Mouse (Mus musculus) G1E-ER4 (cell line): ENCODE results near the gene Ints4. TPM values are rescaled to one million over a fixed set of nuclear protein-coding genes. Genes with fewer than 3 reads are reported as not detected.
"Not testable (repeated sequence)": the region's sequence is repeated elsewhere in the genome, so short reads cannot be mapped to it uniquely, and the experiment has no call there.

Experiments
- GATA1 ChIP-seq: IDR thresholded peaks from one replicate; pipeline ENCODE4 v1.8.0; 2012; ENCODE audit warnings: low read length, inconsistent platforms
- polyA plus RNA-seq: library from polyadenylated mRNA; stranded (reverse); fragments of >175 nt; gene quantifications from 2 replicates; pipeline ENCODE4 v1.2.3, GENCODE M21; 2012

Ints4 gene
- 2.3 and 2.8 TPM in 2 replicates for polyA plus RNA-seq

DNA sequence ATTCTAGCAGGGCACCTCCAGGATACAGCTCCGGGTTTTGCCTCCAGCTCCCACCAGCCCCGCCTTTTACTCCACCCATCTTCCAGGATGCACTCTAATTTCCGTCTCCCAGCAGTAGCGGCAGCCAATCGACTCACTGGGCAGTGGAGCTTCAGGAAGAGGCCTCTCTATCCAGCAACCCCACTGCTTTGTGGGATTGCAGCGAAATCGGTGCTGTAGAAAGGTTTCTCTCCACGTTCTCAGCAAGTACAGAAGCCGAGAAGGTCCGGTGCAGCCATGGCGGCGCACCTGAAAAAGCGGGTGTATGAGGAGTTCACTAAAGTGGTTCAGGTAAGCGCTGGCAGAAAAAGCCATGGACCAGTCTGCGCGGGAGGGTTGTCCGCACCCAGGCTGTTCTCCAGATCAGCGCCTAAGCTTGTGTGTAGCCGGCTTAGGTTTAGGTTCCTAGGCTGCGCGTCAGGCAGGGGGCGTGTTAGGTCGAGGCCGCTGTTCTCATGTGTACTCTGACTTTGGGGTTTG, at the start of gene Ints4:
TSS of gene Ints4 (plus strand) at position 136 of the 519 bp plus-strand sequence.
- no peak for TF ChIP-seq GATA1

DNA sequence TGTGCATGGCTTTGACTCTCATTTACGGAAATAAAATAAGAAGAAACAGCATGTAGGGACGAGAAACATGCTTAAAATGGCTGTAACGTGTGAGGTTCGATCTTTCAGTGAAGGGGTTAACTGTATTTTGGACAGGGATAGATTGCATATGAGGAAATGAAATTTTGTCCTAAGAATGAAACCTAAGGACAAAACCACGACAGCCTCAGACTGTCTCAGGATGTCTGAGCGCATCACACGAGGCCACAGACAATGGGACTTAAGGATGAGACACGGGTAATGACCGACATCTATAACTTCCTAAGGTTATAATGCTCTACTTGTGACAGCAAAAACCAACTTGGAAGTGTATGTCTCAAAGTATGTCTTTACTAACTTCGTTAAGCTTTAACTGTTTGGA, 46.2 kb upstream of the Ints4 start:
- no peak for TF ChIP-seq GATA1

- TF ChIP-seq GATA1, result no peak
Measured at GRCm38 (mm10) chr7:97438986-97439385, 41.8 kb upstream of the Ints4 start.

DNA sequence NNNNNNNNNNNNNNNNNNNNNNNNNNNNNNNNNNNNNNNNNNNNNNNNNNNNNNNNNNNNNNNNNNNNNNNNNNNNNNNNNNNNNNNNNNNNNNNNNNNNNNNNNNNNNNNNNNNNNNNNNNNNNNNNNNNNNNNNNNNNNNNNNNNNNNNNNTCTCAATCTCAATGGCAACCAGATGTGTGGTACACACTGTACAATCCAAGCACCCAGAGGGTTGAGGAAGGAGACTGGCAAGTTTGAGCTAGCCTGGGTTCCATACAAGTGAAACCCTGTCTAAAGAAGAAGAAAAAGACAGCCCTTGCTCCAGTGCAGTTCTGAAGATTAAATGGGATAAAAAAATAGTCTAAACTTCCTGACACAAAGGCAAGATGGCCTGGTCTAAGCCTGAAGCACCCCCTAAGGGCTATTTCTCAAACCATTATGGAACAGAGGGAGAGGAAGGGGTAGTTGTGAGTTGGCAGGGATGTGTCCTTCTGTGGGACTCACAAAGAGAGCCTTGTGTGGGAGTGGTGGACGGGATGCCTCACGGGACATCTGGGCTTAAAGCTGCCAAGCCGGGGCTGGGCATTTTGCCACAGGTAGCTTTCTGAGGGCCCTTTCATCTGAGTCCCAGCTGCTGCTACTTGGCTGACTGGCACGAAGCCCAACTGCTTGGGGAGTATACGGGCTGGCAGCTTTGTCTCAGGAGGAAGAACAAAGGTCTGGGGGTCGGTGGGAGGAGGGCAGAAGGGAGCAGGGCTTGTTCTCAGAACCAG, 34.4 kb upstream of the Ints4 start:
- TF ChIP-seq GATA1, result no peak

DNA sequence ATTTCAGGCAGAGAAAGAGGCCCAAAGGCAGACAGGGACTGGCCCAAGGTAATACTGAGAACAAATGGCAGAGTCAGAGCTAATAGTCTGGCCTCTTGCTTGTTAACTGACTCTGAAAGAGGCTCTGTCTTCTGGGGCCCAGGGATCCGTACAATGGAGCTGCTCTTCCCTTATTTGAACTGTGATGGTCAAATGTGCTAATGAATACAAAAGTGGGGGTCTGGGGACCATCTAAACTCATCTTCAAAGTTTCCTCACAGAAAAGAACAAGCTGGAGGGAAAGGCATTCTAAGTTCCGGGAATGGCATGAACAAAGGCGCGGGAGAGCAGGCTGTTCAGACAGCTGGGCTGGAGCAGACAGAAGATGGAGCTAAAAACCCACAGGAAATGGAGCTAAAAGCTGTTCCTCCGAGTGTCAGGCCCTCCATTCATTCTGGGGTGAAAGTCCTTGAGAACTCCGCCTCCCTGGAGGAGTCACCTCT, 33.7 kb upstream of the Ints4 start:
- TF ChIP-seq GATA1, result no peak

GRCm38 (mm10) chr7:97451023-97451422, 29.7 kb upstream of the Ints4 start, which contains the start of gene Kctd14:
Gene Kctd14 (plus strand): TSS chr7:97451323.
- TF ChIP-seq GATA1, result not testable (repeated sequence)

- no peak for TF ChIP-seq GATA1
Measured at GRCm38 (mm10) chr7:97452196-97452595, 28.6 kb upstream of the Ints4 start.

- TF ChIP-seq GATA1, result no peak
Measured at GRCm38 (mm10) chr7:97453141-97453921, 27.4 kb upstream of the Ints4 start.

DNA sequence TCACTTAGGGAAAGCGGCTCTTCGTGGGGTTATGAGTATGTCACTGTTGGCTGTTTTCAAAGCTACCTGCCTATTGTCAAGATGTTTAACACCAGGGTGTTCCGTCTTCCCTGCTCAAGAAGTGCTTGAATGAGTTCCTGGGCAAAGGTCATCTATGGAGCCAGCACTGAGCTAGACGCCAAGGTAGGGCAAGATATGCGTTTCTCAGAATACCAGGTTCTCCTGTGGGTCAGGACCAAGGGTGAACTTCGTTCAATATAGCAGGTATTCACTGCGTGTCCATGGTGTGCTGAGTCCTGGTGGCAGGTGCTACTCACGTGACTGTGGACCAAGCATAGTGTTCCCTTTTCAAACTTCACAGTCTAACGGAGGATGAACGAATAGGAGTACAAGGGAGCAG, 26.0 kb upstream of the Ints4 start:
- TF ChIP-seq GATA1, result no peak

GRCm38 (mm10) chr7:97455577-97455976, 25.2 kb upstream of the Ints4 start:
- no peak for TF ChIP-seq GATA1

DNA sequence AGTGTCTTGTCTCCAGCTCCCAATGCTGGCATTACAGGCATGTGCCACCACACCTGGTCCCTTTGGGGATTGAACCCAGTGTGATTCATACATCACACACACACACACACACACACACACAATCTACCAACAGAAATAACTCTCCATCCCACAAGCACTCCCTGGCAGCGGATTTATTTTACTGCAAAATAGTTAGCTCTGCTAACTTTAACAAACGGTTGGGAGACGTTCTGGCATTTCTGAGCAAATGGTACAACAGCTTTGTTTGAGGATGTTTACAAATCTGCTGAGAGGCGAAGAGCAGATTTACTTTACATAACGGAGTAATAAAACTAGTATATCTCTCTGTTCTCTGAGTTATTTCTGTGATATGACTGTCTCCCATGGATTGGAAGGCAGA, 7.8 kb upstream of the Ints4 start:
- no peak for TF ChIP-seq GATA1

GRCm38 (mm10) chr7:97479349-97479748, 1.4 kb upstream of the Ints4 start:
- TF ChIP-seq GATA1, result no peak

DNA sequence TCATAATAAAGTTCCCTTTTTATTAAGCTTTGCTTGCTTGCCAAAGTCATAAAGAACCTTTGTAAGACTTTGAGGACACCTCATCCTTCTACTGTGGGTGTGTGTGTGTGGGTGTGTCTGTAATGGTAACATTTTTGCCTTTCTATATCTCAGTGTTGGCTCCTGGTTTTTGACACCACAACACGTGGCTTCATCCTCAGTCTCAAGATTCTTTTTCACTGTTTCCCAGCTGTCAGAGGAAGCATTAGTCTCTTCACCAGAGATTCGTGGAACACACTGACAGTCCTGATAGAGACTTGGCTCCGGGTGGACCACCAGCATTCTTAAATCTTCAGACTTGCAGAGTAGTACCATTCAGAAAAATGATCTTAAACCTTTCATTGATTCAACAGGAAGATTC, 466 bp upstream of the Ints4 start:
- TF ChIP-seq GATA1, result no peak

DNA sequence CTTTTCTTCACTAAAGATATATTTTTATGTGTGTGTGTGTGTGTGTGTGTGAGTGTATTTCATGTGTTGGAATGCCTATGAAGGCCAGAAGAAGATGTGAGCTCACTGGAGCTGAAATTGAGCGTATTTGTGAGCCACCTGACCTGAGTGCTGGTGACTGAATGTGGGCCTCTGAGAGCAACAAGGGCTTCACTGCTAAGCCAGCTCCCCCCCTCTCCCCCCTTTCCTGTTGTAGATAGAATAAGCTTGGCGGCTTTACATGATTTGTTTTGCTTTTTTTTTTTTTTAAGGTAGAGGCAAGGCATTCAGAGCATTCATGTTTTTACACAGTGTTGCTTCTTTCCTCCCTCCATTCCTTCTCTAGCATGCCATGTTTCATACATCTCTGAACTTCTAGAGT, 2.6 kb downstream of the Ints4 start:
- no peak for TF ChIP-seq GATA1

DNA sequence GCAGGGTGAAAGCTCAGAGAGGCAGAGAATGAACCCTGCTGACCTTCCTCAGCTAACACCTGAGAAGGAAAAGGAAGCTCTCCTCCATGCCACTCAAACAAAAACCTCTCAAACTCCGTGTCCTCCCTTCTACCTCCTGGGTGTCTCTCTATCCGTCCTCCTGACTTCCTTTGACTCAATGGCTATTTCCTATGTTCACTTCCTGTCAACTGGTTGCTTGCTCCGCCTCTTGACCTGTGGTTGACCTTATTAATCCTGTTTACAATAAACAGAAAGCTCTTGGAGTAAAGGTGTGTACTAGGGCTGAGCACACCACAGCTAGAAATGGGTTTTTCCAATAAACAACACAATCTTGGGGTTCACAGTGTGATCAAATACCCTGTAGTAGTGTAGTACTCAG, 10.4 kb downstream of the Ints4 start:
- TF ChIP-seq GATA1, result no peak

DNA sequence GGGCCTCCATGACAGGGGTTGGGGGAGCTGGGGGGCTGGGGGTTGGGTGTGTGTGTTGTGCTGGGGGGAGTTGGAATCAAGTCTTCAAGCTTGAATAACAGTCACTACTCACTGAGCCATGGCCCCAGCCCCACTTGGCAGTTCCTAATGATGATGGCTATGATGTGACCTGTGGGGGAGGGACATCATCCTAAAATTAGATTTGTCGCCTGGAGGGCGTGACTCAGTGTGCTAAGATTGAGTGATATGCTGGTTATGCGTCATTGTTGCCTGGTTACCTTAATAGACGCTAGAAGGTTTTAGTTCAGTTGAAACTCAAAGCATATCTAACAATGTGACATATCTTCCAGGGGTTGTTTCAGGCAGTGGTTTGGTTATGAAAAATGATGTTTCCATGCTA, 11.7 kb downstream of the Ints4 start:
- TF ChIP-seq GATA1, result no peak

- TF ChIP-seq GATA1, result no peak
Measured at GRCm38 (mm10) chr7:97495052-97495451, 14.3 kb downstream of the Ints4 start.
